Mouse (Mus musculus) bone marrow, adult 2 months (tissue): ENCODE results near the gene Coro1a.

Experiments used
- CTCF ChIP-seq: fragments of 200-500 bp; IDR thresholded peaks from 2 replicates; pipeline ENCODE4 v1.5.1; 2011; ENCODE audit warnings: low read length, control low read depth; ENCODE audit not compliant: control insufficient read depth, insufficient read depth
- POLR2A ChIP-seq: fragments of 200-500 bp; IDR thresholded peaks from 2 replicates; pipeline ENCODE4 v1.6.1; 2011; ENCODE audit warnings: low read depth, mild to moderate bottlenecking, control low read depth, low read length, borderline replicate concordance; ENCODE audit not compliant: control insufficient read depth

- no peak for TF ChIP-seq CTCF
- TF ChIP-seq POLR2A: no peak
These were observed 13.8 kb downstream of the Coro1a start for GRCm38 (mm10) chr7:126693781-126694180.
